Mouse (Mus musculus) heart, embryonic 14.5 days (tissue): Measurements from ENCODE around the gene Klhl2. TPM values are rescaled to one million over a fixed set of nuclear protein-coding genes. Genes with fewer than 3 reads are reported as not detected.

Experiments
- ATAC-seq: fragments of 200-750 bp; cut with Nextera tagmentation; 2 replicates; pipeline ENCODE4 v1.8.0; 2017; ENCODE audit warnings: low read depth, moderate TSS enrichment; ENCODE audit not compliant: insufficient number of reproducible peaks, insufficient read depth, low FRiP score
- H3K27ac ChIP-seq, 2 experiments: fragments of 200-500 bp in 1 of 2; fragments of 300-500 bp in 1 of 2; sonication (generic) in 1 of 2; replicated peaks in 1 of 2; 2 replicates each; pipeline ENCODE4 v1.5.1; 2012 to 2014; ENCODE audit warnings: low read depth in 2 of 2, low read length in 2 of 2, control low read depth in 1 of 2, mild to moderate bottlenecking in 1 of 2, mixed read lengths in 1 of 2; ENCODE audit not compliant: control insufficient read depth in 1 of 2, insufficient read depth in 1 of 2
- H3K27me3 ChIP-seq: fragments of 300-500 bp; sonication (generic); 2 replicates; pipeline ENCODE4 v1.6.1; 2014; ENCODE audit warnings: mild to moderate bottlenecking, low read length, control low read depth; ENCODE audit not compliant: control insufficient read depth, insufficient read depth
- H3K36me3 ChIP-seq: fragments of 300-500 bp; sonication (generic); 2 replicates; pipeline ENCODE4 v1.6.1; 2014; ENCODE audit warnings: mild to moderate bottlenecking, control low read depth, low read length, mixed read lengths; ENCODE audit not compliant: control insufficient read depth, insufficient read depth
- H3K4me1 ChIP-seq, 2 experiments: fragments of 200-500 bp in 1 of 2; fragments of 300-500 bp in 1 of 2; sonication (generic) in 1 of 2; 2 replicates each; pipeline ENCODE4 v1.6.1; 2012 to 2014; ENCODE audit warnings: low read length in 2 of 2, control low read depth in 1 of 2, mixed read lengths in 1 of 2; ENCODE audit not compliant: control insufficient read depth in 2 of 2, insufficient read depth in 2 of 2
- H3K4me2 ChIP-seq: fragments of 300-500 bp; sonication (generic); 2 replicates; pipeline ENCODE4 v1.6.1; 2014; ENCODE audit warnings: mild to moderate bottlenecking, low read length
- H3K4me3 ChIP-seq, 2 experiments: fragments of 200-500 bp in 1 of 2; fragments of 300-500 bp in 1 of 2; sonication (generic) in 1 of 2; 2 replicates each; pipeline ENCODE4 v1.5.1; 2012 to 2014; ENCODE audit warnings: low read length in 2 of 2, mild to moderate bottlenecking in 2 of 2, control low read depth in 1 of 2, low read depth in 1 of 2, moderate library complexity in 1 of 2; ENCODE audit not compliant: control insufficient read depth in 1 of 2, insufficient read depth in 1 of 2
- H3K9ac ChIP-seq: fragments of 300-500 bp; sonication (generic); 2 replicates; pipeline ENCODE4 v1.6.1; 2014; ENCODE audit warnings: mild to moderate bottlenecking, low read length
- H3K9me3 ChIP-seq: fragments of 300-500 bp; sonication (generic); 2 replicates; pipeline ENCODE4 v1.6.1; 2016; ENCODE audit warnings: low read length, control low read depth; ENCODE audit not compliant: control insufficient read depth
- WGBS: fragments of 180-500 bp; shearing (Covaris S2); extraction: QIAGEN DNeasy Blood & Tissue Kit; methylation state at CpG from one replicate; pipeline ENCODE4 v1.1.7; 2014; 5-methylcytosine and 5-hydroxymethylcytosine counted together
- polyA plus RNA-seq: library from polyadenylated mRNA; unstranded; fragments of >200 nt; fragmentation: Nextera tagmentation; extraction: Ambion mirVana; gene quantifications from 2 replicates; pipeline ENCODE4 v1.2.1, GENCODE M21; 2014

The Klhl2 gene
- polyA plus RNA-seq, 1 experiment from 2014 or later = 13.9 TPM

DNA sequence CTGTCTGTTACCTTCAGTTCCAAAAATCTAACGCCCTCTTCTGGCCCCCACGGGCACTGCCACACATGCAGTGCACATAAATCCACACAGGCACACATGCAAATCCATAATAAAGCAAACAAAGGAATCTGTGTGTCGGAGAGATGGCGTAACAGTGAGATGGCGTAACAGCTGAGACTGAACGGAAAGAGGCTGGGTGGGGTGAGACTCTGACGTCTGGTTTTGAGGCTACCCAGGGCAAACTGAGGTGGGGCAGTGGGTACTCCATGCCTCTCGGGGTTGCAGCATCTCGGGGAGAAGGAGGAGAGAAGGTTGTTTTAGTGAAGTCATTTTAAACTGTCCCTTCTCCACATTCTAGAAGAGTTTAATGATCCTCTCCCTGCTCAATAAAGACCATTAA lies 20.4 kb downstream of the Klhl2 start:
- no peaks in the 10 kb centered on the region for H3K9me3 ChIP-seq
- H3K36me3 ChIP-seq = peaks cover 25% of the 10 kb centered on the region
- no peak overlapping the region for H3K9ac ChIP-seq
- no peaks in the 10 kb centered on the region for H3K27me3 ChIP-seq
- peaks cover 3 to 16% of the 10 kb centered on the region in 2 experiments; a peak in 2 of 4 replicates for H3K4me1 ChIP-seq
- H3K27ac ChIP-seq = no peak overlapping the region
- H3K4me2 ChIP-seq = no peak overlapping the region
- no peak overlapping the region for H3K4me3 ChIP-seq
- no peak for ATAC-seq
- 93% methylated on average over 9 of the region's 9 CpGs for WGBS

DNA sequence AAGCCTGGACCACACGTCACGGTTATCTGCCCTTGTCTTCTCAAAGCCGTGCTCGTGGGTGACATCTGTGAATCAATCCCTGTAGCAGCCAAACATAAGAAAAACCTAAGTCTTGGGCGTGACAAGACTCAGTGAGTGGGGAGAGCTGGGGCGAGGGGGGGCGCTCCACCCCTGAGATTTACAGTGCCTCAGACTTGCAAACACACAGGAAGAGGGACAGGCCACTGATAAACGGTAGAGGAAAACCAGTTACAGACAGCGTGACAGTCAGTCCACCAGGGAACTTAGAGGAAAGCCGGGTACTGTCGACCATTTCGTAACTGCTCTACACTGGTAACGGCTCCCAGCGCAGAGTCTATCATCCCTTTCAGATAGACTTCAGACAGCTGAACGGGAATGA lies 21.4 kb downstream of the Klhl2 start:
- Histone ChIP-seq H3K4me1 (peaks cover 3 to 10% of the 10 kb centered on the region in 2 experiments; a peak in 2 of 4 replicates), H3K27me3 (no peaks in the 10 kb centered on the region), H3K9ac (0 out of 2 replicates have a peak overlapping the region, but pooled peaks have one; percentile 11), H3K9me3 (no peaks in the 10 kb centered on the region), H3K4me2 (no peak overlapping the region), H3K36me3 (peaks cover 17% of the 10 kb centered on the region; the same call in 1 of the 2 replicates), H3K27ac (no peak overlapping the region), H3K4me3 (no peak overlapping the region)
- no peak for ATAC-seq
- WGBS = 68% methylated on average over 15 of the region's 15 CpGs

DNA sequence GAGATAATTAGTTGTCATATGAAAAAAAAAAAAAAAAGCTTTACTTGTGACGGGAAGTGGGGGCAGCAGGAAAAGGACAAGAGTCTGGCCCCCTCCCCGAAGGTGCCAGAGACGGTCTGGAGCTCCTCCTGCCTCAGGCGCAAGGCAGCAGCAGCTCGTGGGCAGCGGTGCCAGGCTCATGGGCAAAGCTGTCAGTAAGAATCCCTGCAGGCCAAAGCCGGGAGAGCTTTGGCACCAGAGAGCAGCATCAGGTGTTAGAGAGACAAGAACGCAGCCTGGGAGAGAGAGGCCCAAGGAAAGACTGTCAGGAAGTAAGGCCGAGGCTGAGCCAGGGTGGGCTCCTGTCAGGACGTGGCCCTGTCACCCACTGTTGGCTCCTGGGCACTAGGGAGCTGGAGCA lies 22.5 kb downstream of the Klhl2 start:
- Histone ChIP-seq H3K9me3 (no peaks in the 10 kb centered on the region), H3K4me3 (no peak overlapping the region), H3K27ac (no peak overlapping the region), H3K9ac (no peak overlapping the region), H3K4me2 (no peak overlapping the region), H3K27me3 (no peaks in the 10 kb centered on the region), H3K36me3 (peaks cover 22% of the 10 kb centered on the region), H3K4me1 (peaks cover 3 to 10% of the 10 kb centered on the region in 2 experiments; a peak in 2 of 4 replicates)
- 90% methylated on average over 10 of the region's 10 CpGs for WGBS
- ATAC-seq = no peak

DNA sequence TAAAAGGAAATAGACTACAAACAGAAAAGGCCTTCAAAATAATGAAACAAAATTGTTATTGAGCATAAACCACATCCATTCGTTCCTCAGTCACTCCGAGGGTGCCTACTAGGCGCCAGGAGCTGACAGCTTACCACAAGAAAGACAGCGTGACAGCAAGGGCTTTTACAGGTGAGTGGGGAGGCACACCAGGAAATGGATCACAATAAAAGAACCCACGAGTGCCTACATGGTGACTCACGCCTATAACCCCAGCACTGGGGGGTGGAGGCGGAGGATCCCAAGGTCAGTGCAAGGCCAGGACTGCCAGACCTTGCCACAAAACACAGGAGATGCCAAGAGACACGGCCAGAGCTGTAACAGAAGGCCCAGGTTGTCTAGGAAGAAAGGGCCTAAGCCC lies 23.4 kb downstream of the Klhl2 start:
- no peak for ATAC-seq
- WGBS = 43% methylated on average over 8 of the region's 8 CpGs

DNA sequence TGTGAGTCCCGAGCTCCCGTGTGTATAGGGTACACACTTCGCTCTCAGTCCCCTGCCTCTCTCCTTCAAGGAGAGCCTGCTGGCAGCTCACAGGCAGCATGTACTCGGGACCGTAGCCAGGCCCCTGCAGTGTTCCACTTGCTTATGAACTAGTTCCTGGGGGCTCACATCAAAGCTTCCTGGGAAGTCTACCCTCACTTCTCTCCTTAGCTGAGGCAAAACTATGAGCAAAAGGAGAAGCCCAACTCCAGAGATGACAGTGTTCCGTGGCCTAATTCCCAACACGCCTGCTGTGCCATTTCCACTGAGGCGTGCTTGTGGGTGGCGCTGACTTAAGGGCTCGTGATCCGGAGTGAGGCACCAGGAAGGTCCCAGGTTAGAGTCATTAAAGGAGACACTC lies 25.9 kb downstream of the Klhl2 start:
- no peak overlapping the region for H3K4me3 ChIP-seq
- H3K4me2 ChIP-seq = no peak overlapping the region
- peaks cover 8 to 22% of the 10 kb centered on the region in 2 experiments; a peak in 3 of 4 replicates for H3K4me1 ChIP-seq
- ATAC-seq = no peak
- WGBS = 86% methylated on average over 11 of the region's 11 CpGs
- no peak overlapping the region for H3K9ac ChIP-seq
- no peaks in the 10 kb centered on the region for H3K27me3 ChIP-seq
- H3K9me3 ChIP-seq = no peaks in the 10 kb centered on the region
- peaks cover 6% of the 10 kb centered on the region; the same call in 1 of the 2 replicates for H3K36me3 ChIP-seq
- no peak overlapping the region for H3K27ac ChIP-seq

More for the DNA sequence above, 23.4 kb downstream of the Klhl2 start:
- Histone ChIP-seq H3K4me1 (peaks cover 3 to 10% of the 10 kb centered on the region in 2 experiments; a peak in 2 of 4 replicates), H3K27ac (peak overlapping the region; percentile 51 to 52), H3K36me3 (peaks cover 17% of the 10 kb centered on the region), H3K27me3 (no peaks in the 10 kb centered on the region), H3K4me3 (no peak overlapping the region), H3K9ac (no peak overlapping the region), H3K9me3 (no peaks in the 10 kb centered on the region), H3K4me2 (no peak overlapping the region)

DNA sequence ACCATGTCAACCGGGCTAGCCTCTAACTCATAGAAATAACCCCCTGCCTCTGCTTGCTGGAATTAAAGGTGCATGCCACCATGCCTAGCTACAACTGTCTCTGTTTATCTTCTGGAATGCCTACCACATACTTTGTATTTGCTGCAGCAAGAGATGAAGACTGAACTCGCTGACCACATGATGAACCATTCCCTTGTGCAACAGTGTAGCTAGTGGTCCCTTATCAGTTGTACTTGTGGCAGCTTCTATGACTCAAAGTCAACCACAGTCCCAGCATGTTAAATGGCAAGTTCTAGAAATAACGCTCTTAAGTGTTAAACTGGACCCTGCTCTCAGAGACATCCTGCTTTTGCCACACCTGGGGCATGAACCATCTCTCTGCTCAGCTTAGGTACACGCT lies 28.9 kb downstream of the Klhl2 start:
- Histone ChIP-seq H3K27ac (0 out of 4 replicates have a peak overlapping the region, but pooled peaks of 1 of the 2 experiments have one; percentile 39), H3K9ac (no peak overlapping the region), H3K9me3 (no peaks in the 10 kb centered on the region), H3K36me3 (peaks cover 6% of the 10 kb centered on the region; the same call in 1 of the 2 replicates), H3K27me3 (no peaks in the 10 kb centered on the region), H3K4me3 (no peak overlapping the region), H3K4me1 (peaks cover 5 to 12% of the 10 kb centered on the region in 2 experiments; a peak in 3 of 4 replicates), H3K4me2 (no peak overlapping the region)
- 61% methylated on average over 4 of the region's 4 CpGs for whole genome bisulfite sequencing
- ATAC-seq = no peak

DNA sequence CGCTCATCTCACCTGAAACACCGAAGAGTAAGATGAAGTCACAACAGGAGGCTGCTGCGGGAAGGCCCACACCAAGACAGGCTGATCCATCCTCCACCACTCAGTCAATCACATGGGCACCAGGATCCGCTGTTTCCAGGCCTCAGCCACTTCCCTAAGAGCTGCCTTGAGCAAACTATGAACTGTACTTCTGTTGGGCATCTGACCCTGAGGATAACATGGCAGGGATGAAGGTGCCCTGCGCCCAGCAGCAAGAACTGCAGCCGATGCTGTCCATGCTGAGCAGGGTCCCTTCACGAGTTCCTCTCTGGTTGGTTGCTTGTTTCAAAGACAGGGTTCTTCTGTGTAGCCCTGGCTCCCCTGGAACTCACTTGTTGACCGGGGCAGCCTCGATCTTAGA lies 38.0 kb downstream of the Klhl2 start:
- Histone ChIP-seq H3K4me1 (0 out of 4 replicates have a peak, but pooled peaks cover 0 to 2% of the 10 kb centered on the region in 2 experiments), H3K36me3 (peaks cover 11% of the 10 kb centered on the region; the same call in 1 of the 2 replicates), H3K4me3 (no peak overlapping the region), H3K27ac (no peak overlapping the region), H3K9ac (no peak overlapping the region), H3K9me3 (no peaks in the 10 kb centered on the region), H3K4me2 (no peak overlapping the region), H3K27me3 (no peaks in the 10 kb centered on the region)
- WGBS = 91% methylated on average over 9 of the region's 9 CpGs
- ATAC-seq = no peak

DNA sequence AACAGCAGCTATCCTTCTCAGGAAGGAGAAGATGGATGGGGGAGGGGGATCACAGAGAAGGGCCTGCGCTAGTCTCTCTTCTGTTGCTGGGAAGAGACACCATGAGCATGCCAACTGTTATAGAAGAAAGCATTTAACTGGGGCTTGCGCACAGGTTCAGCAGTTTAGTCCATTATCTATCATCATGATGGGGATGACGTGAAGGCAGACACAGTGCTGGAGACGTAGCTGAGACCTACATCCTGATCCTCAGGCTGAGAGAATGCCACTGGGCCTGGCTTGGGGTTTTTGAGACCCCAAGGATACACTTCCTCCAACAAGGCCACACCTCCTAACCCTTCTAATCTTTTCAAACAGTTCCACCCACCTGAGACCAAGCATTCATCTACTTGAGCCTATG lies 38.7 kb downstream of the Klhl2 start:
- Histone ChIP-seq H3K27me3 (no peaks in the 10 kb centered on the region), H3K4me3 (no peak overlapping the region), H3K4me2 (no peak overlapping the region), H3K9me3 (no peaks in the 10 kb centered on the region), H3K27ac (no peak overlapping the region), H3K4me1 (0 out of 4 replicates have a peak, but pooled peaks cover 0 to 2% of the 10 kb centered on the region in 2 experiments), H3K9ac (no peak overlapping the region), H3K36me3 (peaks cover 11% of the 10 kb centered on the region; the same call in 1 of the 2 replicates)
- 100% methylated on average over 4 of the region's 4 CpGs for WGBS
- no peak for ATAC-seq
